Mouse (Mus musculus): ENCODE measurements around the gene Rnf223. TPM values are rescaled to one million over a fixed set of nuclear protein-coding genes. Genes with fewer than 3 reads are reported as not detected.

Gene Rnf223
- polyA plus RNA-seq, 1 experiment from 2014 or later: 0.16 TPM

GRCm38 (mm10) chr4:156177630-156178029 lies 47.3 kb downstream of the Rnf223 start:
- WGBS: 88% methylated on average over 9 of the region's 9 CpGs
- Histone ChIP-seq H3K4me2 (no peak overlapping the region), H3K4me3 (no peak overlapping the region), H3K9ac (no peak overlapping the region), H3K27ac (replicated peaks) (no peak overlapping the region), H3K9me3 (no peaks in the 10 kb centered on the region), H3K4me1 (0 out of 2 replicates have a peak, but pooled peaks cover 3% of the 10 kb centered on the region), H3K27me3 (replicated peaks) (no peaks in the 10 kb centered on the region), H3K36me3 (peaks cover 98% of the 10 kb centered on the region)
- ATAC-seq (ENCODE audit: extremely low read depth, insufficient number of reproducible peaks, low FRiP score, low TSS enrichment): no peak

Other genes with a start within 250 kb of the Rnf223 start
- 32.5 and 33.1 TPM in 2 replicates for gene Pusl1, start 238.7 kb upstream of the Rnf223 start, polyA plus RNA-seq (2015; fragmentation: Nextera tagmentation; extraction: Ambion mirVana)
- gene Acap3, start 238.7 kb upstream of the Rnf223 start, polyA plus RNA-seq (2015; fragmentation: Nextera tagmentation; extraction: Ambion mirVana): 8.8 and 10.4 TPM in 2 replicates
- gene Ube2j2, start 186.7 kb upstream of the Rnf223 start, polyA plus RNA-seq (2015; fragmentation: Nextera tagmentation; extraction: Ambion mirVana): 72.0 and 81.6 TPM in 2 replicates
- gene C1qtnf12, start 168.2 kb upstream of the Rnf223 start, polyA plus RNA-seq (2015; fragmentation: Nextera tagmentation; extraction: Ambion mirVana): 20.3 and 32.8 TPM in 2 replicates
- 8.8 and 10.7 TPM in 2 replicates for gene B3galt6, start 137.9 kb upstream of the Rnf223 start, polyA plus RNA-seq (2015; fragmentation: Nextera tagmentation; extraction: Ambion mirVana)
- gene Sdf4, start 137.6 kb upstream of the Rnf223 start, polyA plus RNA-seq (2015; fragmentation: Nextera tagmentation; extraction: Ambion mirVana): 127 and 136 TPM in 2 replicates
- 0.42 and 0.47 TPM in 2 replicates for gene Tnfrsf4, start 116.7 kb upstream of the Rnf223 start, polyA plus RNA-seq (2015; fragmentation: Nextera tagmentation; extraction: Ambion mirVana)
- gene Tnfrsf18, start 104.3 kb upstream of the Rnf223 start, polyA plus RNA-seq (2015; fragmentation: Nextera tagmentation; extraction: Ambion mirVana): 1.9 and 2.0 TPM in 2 replicates
- 0.60 and 0.66 TPM in 2 replicates for gene Ttll10, start 71.1 kb upstream of the Rnf223 start, polyA plus RNA-seq (2015; fragmentation: Nextera tagmentation; extraction: Ambion mirVana)
- gene 9430015G10Rik, start 20.5 kb upstream of the Rnf223 start, polyA plus RNA-seq (2015; fragmentation: Nextera tagmentation; extraction: Ambion mirVana): 16.2 and 18.0 TPM in 2 replicates
- 43.8 and 45.3 TPM in 2 replicates for gene Agrn, start 67.0 kb downstream of the Rnf223 start, polyA plus RNA-seq (2015; fragmentation: Nextera tagmentation; extraction: Ambion mirVana)
- 3.5 and 4.3 TPM in 2 replicates for gene Isg15, start 70.3 kb downstream of the Rnf223 start, polyA plus RNA-seq (2015; fragmentation: Nextera tagmentation; extraction: Ambion mirVana)
- gene AW011738, start 72.8 kb downstream of the Rnf223 start, polyA plus RNA-seq (2015; fragmentation: Nextera tagmentation; extraction: Ambion mirVana): 3.2 and 3.3 TPM in 2 replicates
- gene Perm1, start 85.4 kb downstream of the Rnf223 start, polyA plus RNA-seq (2015; fragmentation: Nextera tagmentation; extraction: Ambion mirVana): 2.7 and 3.0 TPM in 2 replicates
- gene Plekhn1, start 104.3 kb downstream of the Rnf223 start, polyA plus RNA-seq (2015; fragmentation: Nextera tagmentation; extraction: Ambion mirVana): 13.1 and 13.3 TPM in 2 replicates
- 39.3 and 41.8 TPM in 2 replicates for gene Noc2l, start 105.5 kb downstream of the Rnf223 start, polyA plus RNA-seq (2015; fragmentation: Nextera tagmentation; extraction: Ambion mirVana)
- 1.2 TPM in 2 replicates for gene Samd11, start 125.1 kb downstream of the Rnf223 start, polyA plus RNA-seq (2015; fragmentation: Nextera tagmentation; extraction: Ambion mirVana)
- not detected in 2 replicates for gene Vmn2r-ps159, start 200.6 kb downstream of the Rnf223 start, polyA plus RNA-seq (2015; fragmentation: Nextera tagmentation; extraction: Ambion mirVana)

Data from heart, embryonic 13.5 days (tissue).